Mouse (Mus musculus) cerebellum, adult 11-12 months (tissue): Measurements from ENCODE around the gene Pfn5.
"Not testable (repeated sequence)": the region's sequence is repeated elsewhere in the genome, so short reads cannot be mapped to it uniquely, and the experiment has no call there.

ENCODE experiments used
- DNase-seq: peaks from one replicate; pipeline ENCODE4 v3.0.0; 2022

Pfn5 gene

GRCm38 (mm10) chrX:95557887-95558286, at the start of gene Pfn5, which contains the start of gene Asb12:
Gene Pfn5 (plus strand): TSS chrX:95558104.
Gene Asb12 (minus strand): TSS chrX:95557987.
- DNase-seq: no peak

- DNase-seq: no peak
These were observed 34.0 kb upstream of the Pfn5 start for GRCm38 (mm10) chrX:95523883-95524282.

- no peak for DNase-seq
These were observed 32.7 kb upstream of the Pfn5 start for GRCm38 (mm10) chrX:95525166-95525565.

- DNase-seq: not testable (repeated sequence)
These were observed 22.4 kb upstream of the Pfn5 start for GRCm38 (mm10) chrX:95535493-95535892.

- no peak for DNase-seq
These were observed 3.6 kb upstream of the Pfn5 start for GRCm38 (mm10) chrX:95554321-95554720.

- DNase-seq: no peak
These were observed 42.7 kb downstream of the Pfn5 start for GRCm38 (mm10) chrX:95600609-95601008.
